Mouse (Mus musculus) liver, embryonic 15.5 days (tissue): Measurements from ENCODE around the gene Enox1. TPM values are rescaled to one million over a fixed set of nuclear protein-coding genes. Genes with fewer than 3 reads are reported as not detected.
"Not testable (repeated sequence)": the region's sequence is repeated elsewhere in the genome, so short reads cannot be mapped to it uniquely, and the experiment has no call there.

ENCODE experiments used
- ATAC-seq: fragments of 200-750 bp; cut with Nextera tagmentation; 2 replicates; pipeline ENCODE4 v1.8.0; 2017; ENCODE audit warnings: moderate number of reproducible peaks, mild to moderate bottlenecking, moderate library complexity; ENCODE audit not compliant: insufficient read depth
- H3K27ac ChIP-seq: fragments of 300-500 bp; sonication (generic); replicated peaks from 2 replicates; pipeline ENCODE4 v1.5.1; 2015; ENCODE audit warnings: mild to moderate bottlenecking, inconsistent platforms
- H3K27me3 ChIP-seq: fragments of 300-500 bp; sonication (generic); 2 replicates; pipeline ENCODE4 v1.6.1; 2015; ENCODE audit warnings: mild to moderate bottlenecking, inconsistent platforms
- H3K36me3 ChIP-seq: fragments of 300-500 bp; sonication (generic); replicated peaks from 2 replicates; pipeline ENCODE4 v1.6.1; 2015; ENCODE audit warnings: moderate library complexity, mild to moderate bottlenecking, inconsistent platforms
- H3K4me1 ChIP-seq: fragments of 300-500 bp; sonication (generic); replicated peaks from 2 replicates; pipeline ENCODE4 v1.6.1; 2015; ENCODE audit warnings: inconsistent platforms
- H3K4me2 ChIP-seq: fragments of 300-500 bp; sonication (generic); 2 replicates; pipeline ENCODE4 v1.6.1; 2015; ENCODE audit warnings: moderate library complexity, mild to moderate bottlenecking, inconsistent platforms
- H3K4me3 ChIP-seq: fragments of 300-500 bp; sonication (generic); replicated peaks from 2 replicates; pipeline ENCODE4 v1.5.1; 2015; ENCODE audit warnings: mild to moderate bottlenecking, inconsistent platforms
- H3K9ac ChIP-seq: fragments of 300-500 bp; sonication (generic); 2 replicates; pipeline ENCODE4 v1.6.1; 2015; ENCODE audit warnings: moderate library complexity, mild to moderate bottlenecking, inconsistent platforms
- H3K9me3 ChIP-seq: fragments of 300-500 bp; sonication (generic); replicated peaks from 2 replicates; pipeline ENCODE4 v1.6.1; 2016; ENCODE audit warnings: inconsistent platforms
- WGBS: fragments of 180-500 bp; shearing (Covaris S2); methylation state at CpG from one replicate; pipeline ENCODE4 v1.1.7; 2015; ENCODE audit warnings: mixed read lengths; ENCODE audit not compliant: insufficient replicate concordance; 5-methylcytosine and 5-hydroxymethylcytosine counted together
- polyA plus RNA-seq: library from polyadenylated mRNA; unstranded; fragments of >200 nt; fragmentation: Nextera tagmentation; extraction: Ambion mirVana; gene quantifications from 2 replicates; pipeline ENCODE4 v1.2.1, GENCODE M21; 2015

Gene Enox1
- polyA plus RNA-seq, 1 experiment from 2014 or later, result 0.35 TPM

DNA sequence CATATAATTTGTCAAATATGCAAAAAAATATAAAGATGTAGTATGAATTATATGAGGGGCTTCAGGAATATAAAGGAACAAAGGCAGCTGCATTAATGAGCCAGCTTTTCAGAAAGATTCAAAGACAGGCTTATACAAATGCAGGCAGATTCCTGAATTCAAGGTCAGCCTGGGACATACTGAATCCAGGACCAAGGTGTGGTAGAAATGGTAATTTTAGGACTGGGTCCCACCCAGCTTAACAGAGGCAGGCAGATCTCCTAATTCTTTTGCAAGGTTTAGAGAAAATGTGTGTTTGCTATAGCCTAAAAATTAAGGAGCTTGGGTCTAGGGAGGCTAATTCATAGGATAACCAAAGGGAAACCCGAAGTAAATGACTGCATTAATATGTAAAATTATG lies 363.1 kb downstream of the Enox1 start:
- no peak for ATAC-seq
- Histone ChIP-seq H3K4me2 (no peak overlapping the region), H3K4me1 (no peaks in the 10 kb centered on the region), H3K9me3 (no peaks in the 10 kb centered on the region), H3K27ac (no peak overlapping the region), H3K27me3 (no peaks in the 10 kb centered on the region), H3K4me3 (no peak overlapping the region), H3K9ac (no peak overlapping the region), H3K36me3 (no peaks in the 10 kb centered on the region)
- WGBS, result 45% methylated on average over 1 of the region's 1 CpGs

DNA sequence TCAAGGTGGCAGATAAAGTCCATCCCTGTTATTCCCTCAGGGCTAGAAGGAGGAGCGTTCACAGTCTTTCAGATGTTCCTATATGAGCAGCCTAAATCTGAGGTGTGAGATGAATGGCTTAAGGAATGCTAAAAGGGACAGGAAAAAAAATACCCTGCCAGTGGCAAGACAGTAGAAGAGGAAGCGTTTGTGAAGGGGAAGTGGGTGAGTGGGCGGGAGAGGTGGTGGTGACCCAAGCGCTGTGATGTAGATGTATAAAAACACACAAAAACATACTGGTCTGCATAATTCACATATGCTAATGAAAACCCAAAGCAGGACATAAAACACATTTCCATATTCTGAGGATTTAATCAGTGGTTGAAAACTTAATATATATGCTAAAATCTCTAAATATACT lies 367.7 kb downstream of the Enox1 start:
- no peak overlapping the region for H3K27ac ChIP-seq
- no peak overlapping the region for H3K4me3 ChIP-seq
- no peaks in the 10 kb centered on the region for H3K4me1 ChIP-seq
- H3K27me3 ChIP-seq, result no peaks in the 10 kb centered on the region
- no peak overlapping the region for H3K4me2 ChIP-seq
- no peak for ATAC-seq
- no peaks in the 10 kb centered on the region for H3K36me3 ChIP-seq
- H3K9ac ChIP-seq, result no peak overlapping the region
- H3K9me3 ChIP-seq, result no peaks in the 10 kb centered on the region
- WGBS, result 19% methylated on average over 4 of the region's 4 CpGs

DNA sequence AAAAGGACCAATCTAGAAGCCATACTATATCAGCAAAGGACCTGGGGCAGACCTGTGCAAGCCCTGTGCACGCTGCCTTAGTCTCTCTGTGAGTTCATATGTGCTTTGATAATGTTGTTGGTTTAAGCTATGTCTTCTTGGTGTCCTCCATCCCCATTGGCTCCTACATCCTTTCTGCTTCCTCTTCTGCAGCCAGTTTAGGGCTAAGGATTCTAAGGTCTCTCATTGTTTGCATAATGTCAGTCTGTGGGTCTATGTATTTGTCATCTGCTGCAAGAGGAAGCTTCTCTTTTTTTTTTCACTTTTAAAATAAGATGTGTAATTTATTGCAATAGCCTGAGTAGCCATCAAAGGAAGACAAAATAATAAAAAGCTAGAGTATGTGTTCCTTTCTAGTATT lies 369.7 kb downstream of the Enox1 start:
- H3K27ac ChIP-seq, result no peak overlapping the region
- WGBS, result 54% methylated on average over 1 of the region's 1 CpGs
- no peaks in the 10 kb centered on the region for H3K9me3 ChIP-seq
- no peak overlapping the region for H3K9ac ChIP-seq
- H3K4me1 ChIP-seq, result no peaks in the 10 kb centered on the region
- no peaks in the 10 kb centered on the region for H3K27me3 ChIP-seq
- H3K4me3 ChIP-seq, result no peak overlapping the region
- H3K36me3 ChIP-seq, result no peaks in the 10 kb centered on the region
- no peak overlapping the region for H3K4me2 ChIP-seq
- ATAC-seq, result no peak

DNA sequence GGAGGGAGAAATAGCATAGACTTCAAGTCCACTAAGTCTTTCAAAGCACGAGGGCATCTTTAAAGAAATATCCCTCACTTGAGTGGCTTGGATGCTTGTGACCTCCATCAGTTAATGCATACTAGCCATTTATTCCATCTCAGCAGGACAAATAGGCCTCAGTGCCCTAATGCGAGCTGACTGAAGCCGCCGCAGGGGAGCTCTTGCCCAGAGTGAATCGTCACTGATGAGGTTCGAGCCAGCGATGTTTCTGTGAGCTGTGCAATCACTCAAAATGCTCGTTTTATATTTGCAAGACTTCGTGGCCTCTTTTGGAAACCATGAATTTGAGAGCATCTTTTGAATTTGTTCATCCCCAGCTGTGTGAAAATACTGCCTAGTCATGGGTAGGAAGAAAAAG lies 372.6 kb downstream of the Enox1 start:
- H3K4me3 ChIP-seq, result no peak overlapping the region
- WGBS, result 72% methylated on average over 9 of the region's 9 CpGs
- no peak overlapping the region for H3K9ac ChIP-seq
- no peak overlapping the region for H3K27ac ChIP-seq
- no peaks in the 10 kb centered on the region for H3K4me1 ChIP-seq
- no peaks in the 10 kb centered on the region for H3K27me3 ChIP-seq
- H3K9me3 ChIP-seq, result no peaks in the 10 kb centered on the region
- H3K4me2 ChIP-seq, result no peak overlapping the region
- ATAC-seq, result no peak
- H3K36me3 ChIP-seq, result no peaks in the 10 kb centered on the region

DNA sequence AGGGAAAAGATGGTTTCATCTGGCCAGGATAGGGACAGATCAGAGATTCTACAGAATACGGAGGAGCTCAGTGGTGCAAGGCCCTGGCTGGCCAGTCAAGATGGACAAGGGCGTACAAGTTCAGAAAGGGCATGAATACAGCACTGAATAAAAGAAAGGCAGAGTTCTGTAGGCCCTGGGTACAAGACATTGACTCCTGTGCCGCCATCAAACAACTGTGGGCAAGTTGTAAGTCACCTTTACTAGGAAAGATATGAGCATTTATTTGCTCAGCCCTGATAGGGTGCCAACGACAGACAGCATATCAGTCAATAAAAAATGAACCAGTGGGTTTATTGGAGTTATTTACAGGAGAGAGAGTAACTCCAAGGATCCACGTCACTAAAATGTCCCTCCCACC lies 373.1 kb downstream of the Enox1 start:
- H3K27ac ChIP-seq, result no peak overlapping the region
- ATAC-seq, result no peak
- H3K9me3 ChIP-seq, result no peaks in the 10 kb centered on the region
- no peaks in the 10 kb centered on the region for H3K27me3 ChIP-seq
- no peak overlapping the region for H3K9ac ChIP-seq
- no peak overlapping the region for H3K4me3 ChIP-seq
- no peaks in the 10 kb centered on the region for H3K4me1 ChIP-seq
- H3K4me2 ChIP-seq, result no peak overlapping the region
- H3K36me3 ChIP-seq, result no peaks in the 10 kb centered on the region
- WGBS, result 54% methylated on average over 5 of the region's 5 CpGs

DNA sequence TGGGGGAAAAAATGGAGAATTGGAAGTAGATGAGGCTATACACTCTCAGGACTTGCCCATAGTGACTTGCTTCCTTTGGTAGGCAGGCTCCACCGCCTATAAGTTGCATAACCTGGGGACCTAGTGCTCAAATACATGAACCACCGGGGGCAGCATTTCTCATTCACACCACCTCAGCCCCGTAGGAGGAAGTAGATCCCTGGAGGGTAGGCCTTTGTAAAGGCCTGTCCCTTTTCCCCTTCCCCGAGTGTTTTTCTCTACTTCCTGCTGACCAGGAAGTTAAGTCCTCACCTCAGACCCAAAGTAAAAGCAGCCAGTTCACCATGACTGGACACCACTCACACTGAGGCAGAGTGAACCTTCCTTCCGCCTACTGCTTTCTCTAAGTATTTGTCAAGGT lies 377.1 kb downstream of the Enox1 start:
- Histone ChIP-seq H3K9ac (no peak overlapping the region), H3K27ac (no peak overlapping the region), H3K4me1 (no peaks in the 10 kb centered on the region), H3K36me3 (no peaks in the 10 kb centered on the region), H3K4me2 (no peak overlapping the region), H3K9me3 (no peaks in the 10 kb centered on the region), H3K27me3 (no peaks in the 10 kb centered on the region), H3K4me3 (no peak overlapping the region)
- 41% methylated on average over 5 of the region's 5 CpGs for WGBS
- ATAC-seq, result no peak

DNA sequence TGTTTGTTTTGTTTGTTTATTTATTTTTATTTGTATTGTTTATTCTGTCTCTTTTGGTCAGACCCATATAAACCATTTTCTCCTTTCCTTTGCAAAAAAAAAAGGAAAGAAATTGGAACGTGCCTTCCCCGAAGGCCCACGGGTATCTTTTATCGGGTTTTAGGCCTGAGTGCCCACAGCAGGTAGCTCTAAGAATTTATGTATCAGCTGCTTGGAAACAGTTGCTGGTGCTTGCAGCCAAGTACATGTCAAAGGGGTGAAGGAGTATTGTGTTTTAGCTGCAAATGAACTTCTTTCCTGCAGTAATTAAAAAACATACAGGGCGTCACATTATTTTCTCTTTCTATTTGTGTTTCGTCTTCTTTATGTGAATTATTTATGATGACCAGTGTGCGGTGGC lies 377.6 kb downstream of the Enox1 start:
- Histone ChIP-seq H3K27ac (no peak overlapping the region), H3K4me1 (no peaks in the 10 kb centered on the region), H3K9ac (no peak overlapping the region), H3K4me3 (no peak overlapping the region), H3K36me3 (no peaks in the 10 kb centered on the region), H3K9me3 (no peaks in the 10 kb centered on the region), H3K4me2 (no peak overlapping the region), H3K27me3 (no peaks in the 10 kb centered on the region)
- WGBS, result 75% methylated on average over 7 of the region's 7 CpGs
- no peak for ATAC-seq

DNA sequence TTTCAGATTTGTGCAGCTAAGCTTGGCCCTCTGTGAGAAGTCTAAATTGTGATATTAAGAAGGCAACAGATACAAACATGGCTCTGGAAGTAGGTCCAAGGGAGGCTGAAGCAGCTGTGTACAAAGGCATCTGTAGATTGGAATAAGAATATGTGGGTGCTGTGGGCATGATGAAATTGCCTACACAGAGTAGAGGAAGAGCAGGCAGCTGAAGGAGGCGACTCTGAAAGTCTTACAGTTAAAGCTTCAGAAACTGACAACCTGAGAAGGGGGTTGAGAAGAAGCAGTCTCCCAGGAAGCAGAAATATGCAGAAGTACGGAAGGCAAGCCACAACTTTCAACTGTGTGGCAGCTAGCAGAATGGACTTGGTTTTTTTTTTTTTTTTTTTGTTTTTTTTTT lies 380.0 kb downstream of the Enox1 start:
- Histone ChIP-seq H3K9me3 (no peaks in the 10 kb centered on the region), H3K4me3 (no peak overlapping the region), H3K9ac (no peak overlapping the region), H3K27ac (no peak overlapping the region), H3K4me1 (no peaks in the 10 kb centered on the region), H3K36me3 (no peaks in the 10 kb centered on the region), H3K27me3 (no peaks in the 10 kb centered on the region), H3K4me2 (no peak overlapping the region)
- ATAC-seq, result no peak
- 29% methylated on average over 2 of the region's 2 CpGs for WGBS

DNA sequence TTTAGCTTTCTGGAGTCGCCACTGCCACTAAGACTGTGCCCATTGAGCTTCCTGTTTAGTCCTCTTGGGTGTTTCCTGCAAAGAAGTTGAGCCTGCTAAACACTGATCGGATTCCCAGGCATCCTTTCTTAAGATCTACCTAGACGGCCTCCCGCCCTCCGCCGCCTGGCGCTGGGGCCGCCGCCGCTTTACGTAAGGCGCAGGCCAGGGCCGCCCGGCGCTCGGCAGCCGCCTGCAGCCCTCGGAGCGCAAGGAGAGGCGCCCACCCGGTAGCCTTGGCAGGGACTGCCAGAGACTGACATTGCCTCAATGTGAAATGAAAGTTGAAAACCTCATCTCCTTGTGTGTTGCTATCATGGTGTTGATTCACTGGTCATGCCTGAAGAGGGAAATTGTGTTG lies 383.0 kb downstream of the Enox1 start:
- not testable (repeated sequence) for H3K27me3 ChIP-seq, H3K36me3 ChIP-seq, H3K9me3 ChIP-seq, H3K27ac ChIP-seq, H3K4me1 ChIP-seq, H3K4me2 ChIP-seq, ATAC-seq, H3K4me3 ChIP-seq, H3K9ac ChIP-seq
- 76% methylated on average over 21 of the region's 21 CpGs for WGBS

DNA sequence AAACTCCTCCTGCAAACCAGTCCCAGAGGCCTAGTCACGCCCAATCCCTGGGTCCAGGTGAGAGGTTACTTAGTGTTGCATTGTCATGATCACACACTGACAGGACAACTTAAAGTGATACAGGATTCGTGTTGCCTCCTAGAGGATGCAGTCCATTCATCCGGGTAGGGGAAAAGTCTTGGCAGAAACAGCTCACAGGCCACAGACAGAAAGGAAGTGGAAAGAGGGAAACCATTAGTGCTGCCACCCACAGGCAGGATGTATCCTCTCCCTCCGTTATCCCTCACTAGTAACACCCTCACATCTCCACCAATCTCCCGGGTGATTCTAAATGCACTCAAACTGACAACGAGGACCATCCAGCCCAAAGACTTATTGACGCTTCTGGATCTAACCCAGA lies 385.4 kb downstream of the Enox1 start:
- Histone ChIP-seq H3K9ac (no peak overlapping the region), H3K9me3 (no peaks in the 10 kb centered on the region), H3K4me1 (no peaks in the 10 kb centered on the region), H3K4me2 (no peak overlapping the region), H3K27ac (no peak overlapping the region), H3K4me3 (no peak overlapping the region), H3K36me3 (no peaks in the 10 kb centered on the region), H3K27me3 (no peaks in the 10 kb centered on the region)
- WGBS, result 57% methylated on average over 7 of the region's 7 CpGs
- ATAC-seq, result no peak

DNA sequence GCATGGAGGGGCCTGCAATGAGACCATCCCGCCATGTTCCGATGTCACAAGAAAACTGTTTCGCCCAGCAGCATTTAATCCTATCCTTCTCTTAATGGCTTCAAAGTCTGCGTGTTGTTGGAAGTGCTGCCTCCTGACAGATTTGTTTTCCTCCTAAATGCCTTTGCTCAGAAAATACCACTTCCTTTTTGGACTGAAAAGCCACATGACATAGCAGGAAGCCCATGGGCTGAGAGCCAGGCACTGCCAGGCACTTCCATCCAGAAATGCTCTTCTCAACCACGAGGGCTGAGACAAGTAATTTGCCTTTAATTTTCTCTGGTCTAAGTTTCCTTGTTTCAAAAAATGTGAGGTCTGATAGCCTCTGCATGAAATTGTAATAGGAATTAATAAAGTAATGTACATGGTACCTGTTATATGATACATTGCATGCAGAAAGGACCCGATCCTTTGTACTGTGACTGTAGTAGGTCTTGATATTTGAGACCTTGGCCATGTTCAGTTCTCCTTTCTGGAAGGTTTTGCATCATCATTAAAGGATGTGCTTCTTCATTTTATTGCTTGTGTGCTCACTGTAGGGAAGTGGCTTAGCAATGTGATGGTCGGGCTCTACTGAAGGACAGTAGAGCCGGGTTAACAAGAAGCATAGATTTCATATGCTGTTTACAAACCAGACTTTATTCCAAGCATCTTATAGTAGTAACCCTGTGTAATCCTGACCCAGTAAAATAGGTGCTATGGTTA lies 390.1 kb downstream of the Enox1 start:
- H3K4me3 ChIP-seq, result no peak overlapping the region
- WGBS, result 54% methylated on average over 8 of the region's 8 CpGs

DNA sequence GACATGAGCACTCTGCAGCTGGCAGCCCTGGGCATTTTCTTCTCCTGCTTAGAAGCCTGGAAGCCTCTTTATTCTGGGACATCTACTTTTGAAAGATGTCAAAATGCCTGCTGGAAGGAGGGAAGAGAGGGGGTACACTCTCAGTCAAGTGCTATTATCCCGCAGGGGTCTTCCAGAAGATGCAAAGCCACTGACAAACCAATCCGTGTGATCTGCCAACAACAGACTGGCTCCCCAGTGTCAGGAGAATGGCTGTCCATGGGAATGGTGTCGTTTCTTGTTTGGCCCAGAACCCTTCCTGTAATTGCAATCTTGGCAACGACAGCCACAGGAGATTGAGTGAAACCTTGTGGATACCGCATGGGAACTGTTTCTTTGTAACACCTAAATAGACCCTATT lies 390.8 kb downstream of the Enox1 start:
- Histone ChIP-seq H3K9me3 (no peaks in the 10 kb centered on the region), H3K27ac (no peak overlapping the region), H3K9ac (no peak overlapping the region), H3K4me2 (no peak overlapping the region), H3K36me3 (no peaks in the 10 kb centered on the region), H3K4me1 (no peaks in the 10 kb centered on the region), H3K4me3 (no peak overlapping the region), H3K27me3 (no peaks in the 10 kb centered on the region)
- no peak for ATAC-seq
- 56% methylated on average over 5 of the region's 5 CpGs for WGBS

More for the DNA sequence above, 390.1 kb downstream of the Enox1 start:
- no peaks in the 10 kb centered on the region for H3K27me3 ChIP-seq
- no peak overlapping the region for H3K27ac ChIP-seq
- no peaks in the 10 kb centered on the region for H3K9me3 ChIP-seq
- H3K36me3 ChIP-seq, result no peaks in the 10 kb centered on the region
- no peak overlapping the region for H3K4me2 ChIP-seq
- H3K4me1 ChIP-seq, result no peaks in the 10 kb centered on the region
- H3K9ac ChIP-seq, result no peak overlapping the region
- ATAC-seq, result no peak
